Mouse (Mus musculus) fat pad, adult 2 months (tissue): Measurements from ENCODE around the gene Alox15.

ENCODE experiments used
- DNase-seq: peaks from one replicate; pipeline ENCODE4 v3.0.0-alpha.2; 2011; ENCODE audit warnings: low read depth, low spot score; ENCODE audit errors: extremely low read depth

The Alox15 gene

DNA sequence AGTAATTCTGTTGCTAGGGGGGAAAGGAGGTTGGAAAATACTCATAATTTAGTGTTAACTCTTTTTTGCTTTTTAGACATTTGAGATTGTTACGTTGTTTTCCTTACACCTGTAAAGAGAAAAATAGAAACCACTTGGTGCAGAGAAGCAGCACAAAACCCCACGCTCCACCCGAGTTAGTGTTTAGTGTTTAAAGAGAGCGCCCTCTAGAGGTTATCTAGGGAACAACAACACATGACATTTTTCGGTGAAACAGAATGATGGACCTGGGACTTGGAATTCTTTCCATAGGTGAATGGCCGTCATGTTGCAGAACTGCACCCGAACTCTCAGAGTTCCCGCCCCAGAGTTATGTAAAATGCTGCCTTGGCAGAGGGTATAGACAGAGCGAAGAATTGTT is 42.5 kb downstream of the Alox15 start:
- DNase-seq = no peak

DNA sequence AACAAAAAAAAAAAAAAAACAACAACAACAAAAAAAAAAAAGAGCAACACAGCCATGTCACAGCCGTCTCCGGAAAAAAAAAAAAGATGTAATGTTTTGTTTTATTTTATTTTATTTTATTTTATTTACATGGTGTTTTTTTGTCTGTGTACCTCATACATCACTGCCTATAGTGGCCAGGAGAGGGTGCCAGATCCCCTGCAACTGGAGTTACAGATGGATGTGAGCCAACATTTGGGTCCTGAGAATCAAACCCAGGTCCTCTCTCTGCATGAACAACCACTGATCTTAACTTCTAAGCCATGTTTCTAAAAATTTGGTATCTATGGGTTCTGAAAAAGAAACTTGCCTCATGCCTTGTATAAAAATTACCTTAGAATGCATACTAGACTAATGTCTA is 43.5 kb downstream of the Alox15 start:
- no peak for DNase-seq

DNA sequence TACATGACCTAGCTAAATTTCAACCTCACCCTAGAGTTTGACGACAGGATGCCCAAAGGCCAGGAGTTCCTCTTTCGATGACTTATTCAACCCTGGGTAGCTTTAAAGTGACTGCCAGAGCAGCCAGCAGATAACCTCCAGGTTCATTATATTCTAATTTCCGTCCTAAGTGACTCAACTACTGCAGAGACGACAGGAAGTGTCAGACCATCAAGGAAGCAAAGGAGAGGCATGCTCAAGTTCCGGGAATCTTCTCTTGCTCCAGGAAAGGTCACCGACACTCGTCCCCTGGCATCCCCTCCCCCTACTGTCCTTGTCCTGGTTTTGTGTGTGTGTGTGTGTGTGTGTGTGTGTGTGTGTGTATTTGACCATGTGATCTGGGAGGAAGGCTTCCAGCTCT is 45.7 kb downstream of the Alox15 start:
- DNase-seq = no peak

DNA sequence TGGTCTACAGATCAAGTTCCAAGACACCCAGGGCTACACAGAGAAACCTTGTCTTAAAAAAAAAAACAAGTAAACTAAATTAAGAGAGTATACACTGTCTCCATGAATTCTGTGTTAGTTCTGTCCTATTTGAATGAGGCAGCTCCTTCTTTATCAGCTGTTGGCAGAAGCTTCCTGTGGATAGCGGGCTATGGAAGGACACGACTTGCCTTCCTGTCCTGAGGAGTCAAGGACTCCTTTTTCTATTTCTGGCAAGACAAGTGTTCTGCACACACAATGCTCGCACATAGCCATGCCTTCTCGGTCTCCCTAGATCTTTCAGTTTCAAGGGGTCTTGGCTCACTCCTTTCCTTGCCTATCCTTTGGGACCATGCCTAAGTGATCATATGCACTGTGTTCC is 49.5 kb downstream of the Alox15 start:
- no peak for DNase-seq

DNA sequence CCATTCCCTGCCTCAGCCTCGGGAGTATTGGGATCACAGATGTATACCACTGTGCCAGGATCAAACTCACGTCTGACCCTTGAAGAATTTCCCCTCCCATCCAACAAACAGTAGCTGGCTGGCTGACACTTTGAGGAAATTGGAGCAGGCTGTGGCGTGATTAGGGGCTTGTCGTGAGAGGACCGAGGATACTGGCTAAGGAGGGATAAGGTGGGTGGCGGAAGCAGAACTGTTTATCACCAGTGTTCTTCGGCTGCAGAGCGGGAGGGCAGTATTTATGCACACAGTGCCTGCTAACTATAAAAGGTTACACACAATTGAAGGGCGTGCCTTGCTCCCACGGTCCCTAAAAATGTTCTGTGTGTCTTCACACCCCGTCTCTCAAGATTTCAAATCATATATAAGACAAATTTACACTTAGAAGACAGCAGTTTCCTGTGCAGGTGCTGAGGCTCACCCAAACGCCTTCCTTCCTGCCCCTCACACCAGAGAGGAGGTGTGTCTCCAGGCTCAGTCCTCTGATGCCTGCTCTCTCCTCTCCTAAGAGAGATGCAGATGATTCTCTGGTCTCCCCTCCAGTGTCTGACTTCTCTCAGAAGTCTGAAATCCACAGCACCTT is 53.9 kb downstream of the Alox15 start:
- no peak for DNase-seq

DNA sequence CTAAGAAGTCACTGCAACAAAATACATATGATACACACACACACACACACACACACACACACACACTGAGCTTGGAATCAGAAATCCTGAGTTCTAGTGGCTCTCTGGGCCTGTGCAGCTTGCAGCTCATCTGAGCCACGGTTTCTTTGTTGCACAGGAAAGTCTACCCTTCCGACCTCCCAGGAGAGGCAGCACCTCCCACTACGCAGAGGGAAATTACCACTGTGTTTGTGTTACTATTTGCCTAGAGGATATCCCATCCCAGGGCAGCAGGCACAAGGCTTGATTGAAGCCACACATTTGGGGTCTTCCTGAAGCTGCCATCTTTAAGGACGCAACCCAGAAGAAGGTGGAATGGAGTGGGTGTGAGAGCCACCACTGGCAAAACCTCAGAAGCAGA is 54.4 kb downstream of the Alox15 start:
- DNase-seq = no peak
